Mouse (Mus musculus) small intestine, adult 2 months (tissue): ENCODE results near the gene Suclg1.

Experiments
- CTCF ChIP-seq: fragments of 200-500 bp; IDR thresholded peaks from 2 replicates; pipeline ENCODE4 v1.5.1; 2012; ENCODE audit warnings: low read depth, mild to moderate bottlenecking, control low read depth, inconsistent platforms, low read length, moderate library complexity, mixed read lengths; ENCODE audit not compliant: insufficient replicate concordance, insufficient read length; ENCODE audit errors: extremely low read depth
- POLR2A ChIP-seq: fragments of 200-500 bp; IDR thresholded peaks from 2 replicates; pipeline ENCODE4 v1.6.1; 2012; ENCODE audit warnings: low read depth, mild to moderate bottlenecking, control low read depth, inconsistent platforms, low read length, moderate library complexity

DNA sequence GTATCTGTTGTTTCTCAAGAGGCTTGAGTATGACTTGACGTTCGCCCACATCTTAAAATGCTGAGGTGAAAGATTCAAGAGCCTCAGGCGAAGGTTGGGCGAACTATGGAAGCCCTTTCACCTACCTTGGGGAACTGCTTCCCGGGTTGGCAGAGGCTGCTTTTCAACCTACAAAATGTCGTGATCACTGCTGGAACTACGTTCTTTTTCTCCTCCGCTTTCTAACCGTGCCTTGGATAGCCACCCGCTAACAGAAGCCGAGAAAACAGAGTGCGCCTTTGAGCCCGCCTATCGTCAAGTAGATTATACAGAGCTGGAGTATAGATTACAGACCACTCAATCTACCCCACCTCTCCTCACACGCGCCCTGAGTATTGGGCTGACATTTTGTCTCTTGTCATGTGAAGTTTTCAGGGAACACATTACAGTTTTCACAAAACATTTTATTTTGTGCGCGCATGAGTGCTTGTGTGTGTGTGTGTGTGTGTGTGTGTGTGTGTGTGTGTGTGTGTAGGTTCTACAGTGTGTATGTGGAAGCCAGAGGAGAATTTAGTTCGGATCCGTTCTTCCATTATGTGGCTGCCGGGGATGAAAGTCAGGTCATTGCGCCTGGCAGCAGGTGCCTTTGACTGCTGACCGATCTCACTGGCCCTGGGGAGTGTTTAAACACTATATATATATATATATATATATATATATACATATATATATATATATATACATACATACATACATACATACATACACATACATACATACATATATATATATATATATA, 26.0 kb upstream of the Suclg1 start:
- TF ChIP-seq CTCF (no peak), POLR2A (no peak)
